Mouse (Mus musculus) olfactory bulb, adult 2 months (tissue): Measurements from ENCODE around the gene Pomgnt1.

ENCODE experiments used
- CTCF ChIP-seq: fragments of 200-500 bp; IDR thresholded peaks from 2 replicates; pipeline ENCODE4 v1.5.1; 2012; ENCODE audit warnings: low read depth, mild to moderate bottlenecking, low read length, moderate library complexity; ENCODE audit not compliant: insufficient read depth
- POLR2A ChIP-seq: fragments of 200-500 bp; IDR thresholded peaks from 2 replicates; pipeline ENCODE4 v1.6.1; 2012; ENCODE audit warnings: mild to moderate bottlenecking, low read depth, low read length, moderate library complexity; ENCODE audit not compliant: insufficient read depth

DNA sequence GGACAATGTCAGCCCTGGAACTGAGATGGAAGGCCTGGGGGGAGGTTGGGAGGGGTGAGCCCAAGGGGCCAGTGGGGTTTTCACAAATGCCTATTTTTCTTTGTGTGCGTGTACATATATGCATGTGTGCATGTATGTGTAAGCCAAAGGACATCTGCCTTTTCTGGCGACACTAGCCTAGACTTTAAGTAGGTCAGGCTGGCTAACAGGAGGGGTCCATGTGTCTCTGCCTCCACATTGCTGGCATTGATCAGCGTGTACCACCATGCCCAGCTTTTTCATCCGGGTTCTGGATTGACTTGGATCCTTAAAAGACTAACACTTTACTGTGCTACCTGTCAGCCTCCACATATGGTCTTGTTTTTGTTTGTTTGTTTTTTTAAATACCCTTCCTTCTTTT is 50.1 kb downstream of the Pomgnt1 start:
- TF ChIP-seq CTCF (no peak), POLR2A (no peak)
